Mouse (Mus musculus) bone marrow, adult 2 months (tissue): ENCODE data around the gene Tmem274. TPM values are rescaled to one million over a fixed set of nuclear protein-coding genes. Genes with fewer than 3 reads are reported as not detected.

Source experiments
- H3K27ac ChIP-seq: fragments of 200-500 bp; 2 replicates; pipeline ENCODE4 v1.5.1; 2012; ENCODE audit warnings: low read depth, mild to moderate bottlenecking, control low read depth, inconsistent platforms, low read length; ENCODE audit not compliant: control insufficient read depth, poor library complexity, insufficient read depth
- H3K4me1 ChIP-seq: fragments of 200-500 bp; 2 replicates; pipeline ENCODE4 v1.6.1; 2011; ENCODE audit warnings: low read length; ENCODE audit not compliant: control insufficient read depth, insufficient read depth
- H3K4me3 ChIP-seq: fragments of 200-500 bp; replicated peaks from 2 replicates; pipeline ENCODE3; 2011; ENCODE audit warnings: mild to moderate bottlenecking, low read depth, low read length, control low read depth; ENCODE audit not compliant: control insufficient read depth
- CTCF ChIP-seq: fragments of 200-500 bp; IDR thresholded peaks from 2 replicates; pipeline ENCODE4 v1.5.1; 2011; ENCODE audit warnings: low read length, control low read depth; ENCODE audit not compliant: control insufficient read depth, insufficient read depth
- POLR2A ChIP-seq: fragments of 200-500 bp; IDR thresholded peaks from 2 replicates; pipeline ENCODE4 v1.6.1; 2011; ENCODE audit warnings: low read depth, mild to moderate bottlenecking, control low read depth, low read length, borderline replicate concordance; ENCODE audit not compliant: control insufficient read depth
- WGBS: fragments of 180-500 bp; shearing (Covaris S2); methylation state at CpG from one replicate; pipeline ENCODE4 v1.1.7; 2018; 5-methylcytosine and 5-hydroxymethylcytosine counted together
- polyA plus RNA-seq: library from polyadenylated mRNA; stranded (reverse); fragments of >200 nt; gene quantifications from 2 replicates; pipeline ENCODE4 v1.2.4, GENCODE M21; 2011; ENCODE audit warnings: low replicate concordance; ENCODE audit not compliant: missing spikeins, insufficient read depth, insufficient read length

Gene Tmem274
- polyA plus RNA-seq, 1 experiment: not detected

DNA sequence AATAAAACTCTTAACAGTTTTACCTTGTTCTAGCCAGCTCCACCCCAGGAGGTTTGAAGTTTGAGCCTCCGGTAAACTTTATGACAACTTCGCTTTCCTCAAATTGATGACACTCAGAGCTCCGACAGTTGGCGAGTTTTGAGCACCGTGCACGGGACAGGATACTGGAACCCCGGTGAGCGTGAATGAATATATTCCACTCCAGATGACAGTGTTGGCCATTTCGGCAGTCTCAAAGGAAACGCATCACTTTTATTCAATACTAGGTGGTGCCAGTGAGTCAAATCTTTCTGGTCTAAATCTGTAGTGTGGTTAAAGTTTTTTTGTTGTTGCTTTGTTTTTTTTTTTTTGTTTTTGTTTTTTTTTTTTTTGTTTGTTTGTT is 8.6 kb downstream of the Tmem274 start:
- Histone ChIP-seq H3K27ac (no peak overlapping the region), H3K4me1 (no peaks in the 10 kb centered on the region), H3K4me3 (peak overlapping the region; percentile 80)
- WGBS: under 1% methylated on average over 10 of the region's 10 CpGs
- TF ChIP-seq CTCF (no peak), POLR2A (no peak)

DNA sequence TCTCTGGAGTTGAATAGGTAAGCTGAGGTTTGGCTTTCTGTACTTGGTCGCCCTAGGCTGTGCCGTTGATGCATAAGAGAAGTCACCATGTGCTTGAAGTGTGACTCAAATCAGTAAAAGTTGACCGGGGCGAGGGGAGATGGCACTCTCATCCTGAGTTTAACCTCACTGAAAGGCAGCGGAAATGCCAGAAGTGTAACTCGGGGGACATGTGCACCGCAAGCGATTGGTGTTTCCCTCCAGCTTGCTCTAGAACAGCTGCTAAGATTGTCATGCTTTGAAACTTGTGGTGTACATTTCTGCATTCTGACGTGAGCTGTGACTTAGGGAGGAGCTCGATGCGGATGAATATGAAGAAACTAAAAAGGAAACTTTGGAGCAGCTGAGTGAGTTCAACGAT is 10.6 kb downstream of the Tmem274 start:
- Histone ChIP-seq H3K4me1 (no peaks in the 10 kb centered on the region), H3K27ac (no peak overlapping the region), H3K4me3 (no peak overlapping the region)
- TF ChIP-seq POLR2A (no peak), CTCF (no peak)
- WGBS: 90% methylated on average over 12 of the region's 12 CpGs

DNA sequence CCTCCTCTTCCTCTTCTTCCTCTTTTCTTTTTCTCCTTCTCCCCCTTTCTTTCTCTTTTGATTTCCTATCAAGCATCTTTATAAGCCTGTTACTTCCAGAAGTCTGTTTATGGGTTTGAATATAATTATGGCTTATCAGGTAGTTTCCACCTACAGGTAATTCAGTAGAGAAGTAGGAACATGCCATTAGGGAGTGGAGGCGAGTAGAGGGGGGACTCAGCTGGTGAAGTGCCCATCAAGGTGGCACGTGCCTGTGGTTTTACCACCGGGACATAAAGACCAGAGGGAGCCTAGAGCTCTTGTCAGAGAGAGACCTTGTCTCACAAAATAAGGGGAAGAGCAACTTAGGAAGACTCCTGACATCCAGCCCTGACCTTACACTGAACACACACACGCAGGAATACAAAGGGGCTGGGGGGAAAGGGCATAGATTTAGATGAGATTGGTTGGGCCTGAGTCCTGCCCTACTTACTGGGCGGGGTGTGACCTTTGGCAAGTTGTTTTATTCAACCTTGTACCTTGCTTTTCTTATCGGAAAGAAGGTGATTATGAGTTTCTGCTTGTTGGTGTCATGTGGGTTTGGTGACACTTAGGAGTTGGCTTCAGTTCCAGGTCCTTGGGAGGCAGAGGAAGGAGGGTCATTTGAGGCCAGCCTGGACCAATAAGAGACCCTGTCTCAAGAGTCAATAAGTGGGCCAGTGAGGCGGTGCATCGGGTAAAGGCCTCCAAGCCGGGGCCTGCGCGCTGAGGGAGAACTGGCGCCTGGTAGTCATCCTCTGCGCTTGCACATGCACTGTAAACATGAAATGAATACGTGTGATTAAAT is 12.4 kb downstream of the Tmem274 start:
- Histone ChIP-seq H3K4me3 (no peak overlapping the region), H3K4me1 (no peaks in the 10 kb centered on the region), H3K27ac (no peak overlapping the region)
- no peak for TF ChIP-seq CTCF
- TF ChIP-seq POLR2A: no peak
- WGBS: 89% methylated on average over 14 of the region's 14 CpGs

DNA sequence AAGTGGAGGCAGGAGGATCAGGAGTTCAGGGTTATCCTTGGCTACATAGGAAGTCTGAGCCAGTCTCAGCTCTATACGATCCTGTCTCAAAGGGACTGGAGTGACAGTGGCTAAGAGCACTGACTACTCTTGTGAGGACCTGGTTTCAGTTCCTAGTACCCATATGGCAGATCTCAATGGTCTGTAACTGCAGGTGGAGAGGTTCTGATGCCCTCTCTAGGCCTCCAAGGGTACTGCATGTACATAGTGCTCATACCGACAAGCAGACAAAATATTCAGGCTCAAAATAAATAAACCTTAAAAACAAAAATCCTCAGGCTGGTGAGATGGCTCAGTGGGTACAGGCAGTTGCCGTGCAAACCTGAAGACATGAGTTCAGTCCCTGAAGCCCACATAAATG is 14.0 kb downstream of the Tmem274 start:
- WGBS: 90% methylated on average over 3 of the region's 3 CpGs
- Histone ChIP-seq H3K4me3 (no peak overlapping the region), H3K27ac (no peak overlapping the region), H3K4me1 (no peaks in the 10 kb centered on the region)
- TF ChIP-seq POLR2A: no peak
- TF ChIP-seq CTCF: peak; percentile 7; the same call in 1 of the 2 replicates

DNA sequence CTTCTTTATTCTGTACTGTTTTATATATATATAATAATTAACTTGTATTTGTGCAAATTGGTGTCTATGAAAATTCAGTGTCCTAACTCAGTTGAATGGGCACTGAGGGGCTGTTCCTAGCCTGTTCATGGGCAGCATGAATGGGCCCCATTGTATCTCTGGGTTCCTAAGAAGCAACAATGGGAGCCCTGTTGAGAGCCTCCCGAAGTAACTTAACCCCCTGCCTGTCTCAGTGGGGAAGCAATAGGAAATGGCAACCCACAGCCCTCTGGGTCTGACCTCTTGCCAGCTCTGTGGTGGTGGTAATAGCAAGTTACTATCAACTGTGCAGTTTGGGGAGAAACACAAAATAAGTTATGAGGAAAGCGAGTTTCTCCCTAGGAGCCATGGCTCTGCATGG is 19.4 kb downstream of the Tmem274 start:
- Histone ChIP-seq H3K4me3 (no peak overlapping the region), H3K27ac (no peak overlapping the region), H3K4me1 (no peaks in the 10 kb centered on the region)
- TF ChIP-seq CTCF (no peak), POLR2A (no peak)
- WGBS: 46% methylated on average over 2 of the region's 2 CpGs

DNA sequence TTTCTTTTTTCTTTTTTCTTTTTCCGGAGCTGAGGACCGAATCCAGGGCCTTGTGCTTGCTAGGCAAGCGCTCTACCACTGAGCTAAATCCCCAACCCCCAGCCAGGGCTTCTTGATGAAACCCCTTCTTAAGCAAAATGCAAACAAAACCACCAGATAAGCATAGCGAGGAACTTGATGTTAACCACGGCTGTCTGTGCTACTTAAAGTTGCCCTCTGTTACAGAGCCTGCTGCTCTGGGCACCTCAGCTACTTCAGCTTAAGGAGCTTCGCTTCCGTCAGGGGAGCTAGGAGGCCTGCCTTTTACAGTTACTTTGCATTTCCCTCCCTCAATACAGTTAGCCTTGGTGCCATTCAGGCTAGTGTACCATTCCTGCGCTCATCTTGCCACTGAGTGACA is 21.7 kb downstream of the Tmem274 start:
- WGBS: 73% methylated on average over 8 of the region's 8 CpGs

DNA sequence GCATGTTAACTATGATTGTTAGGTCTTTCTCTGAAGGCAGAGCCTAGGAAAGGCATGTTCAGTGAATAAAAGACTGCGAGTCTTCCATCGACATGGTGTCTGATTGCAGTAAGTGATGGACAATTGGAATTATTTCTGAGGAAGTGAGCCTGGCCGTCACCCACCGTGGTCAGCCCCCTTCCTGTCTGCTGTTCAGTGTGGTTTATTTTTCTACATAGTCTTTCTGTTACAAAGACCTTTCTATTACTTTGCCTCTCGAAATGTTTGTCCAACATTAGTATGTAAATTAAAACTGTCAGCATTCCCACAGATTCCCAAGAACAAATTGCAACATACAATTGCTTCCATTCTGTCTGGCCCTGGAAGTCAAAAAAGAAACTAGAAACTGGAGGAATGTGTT is 22.6 kb downstream of the Tmem274 start:
- H3K4me3 ChIP-seq: no peak overlapping the region
- no peak for TF ChIP-seq CTCF
- no peak for TF ChIP-seq POLR2A
- 24% methylated on average over 5 of the region's 5 CpGs for WGBS
- H3K27ac ChIP-seq: no peak overlapping the region
- H3K4me1 ChIP-seq: no peaks in the 10 kb centered on the region

More for the DNA sequence above, 21.7 kb downstream of the Tmem274 start:
- H3K4me3 ChIP-seq: no peak overlapping the region
- H3K4me1 ChIP-seq: no peaks in the 10 kb centered on the region
- no peak for TF ChIP-seq POLR2A
- TF ChIP-seq CTCF: no peak
- no peak overlapping the region for H3K27ac ChIP-seq

DNA sequence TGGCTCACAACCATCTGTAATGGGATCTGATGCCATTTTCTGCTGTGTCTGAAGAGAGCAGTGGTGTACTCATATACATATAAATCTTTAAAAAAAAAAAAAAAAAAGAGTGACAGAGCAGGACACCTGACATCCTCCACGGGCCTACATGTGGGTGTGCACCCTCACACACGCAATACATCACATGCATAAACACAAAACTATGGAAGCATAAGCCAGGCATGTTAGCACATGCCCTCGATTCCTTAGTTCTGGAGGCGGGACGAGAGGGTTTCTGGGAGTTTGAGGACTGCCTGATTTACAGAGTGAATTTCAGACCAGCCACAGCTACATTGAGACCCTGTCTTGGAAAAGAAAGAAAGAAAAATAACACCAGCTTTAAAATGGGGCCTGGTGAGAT is 27.2 kb downstream of the Tmem274 start:
- 76% methylated on average over 5 of the region's 5 CpGs for WGBS
- TF ChIP-seq CTCF (no peak), POLR2A (no peak)
- Histone ChIP-seq H3K4me3 (no peak overlapping the region), H3K4me1 (no peaks in the 10 kb centered on the region), H3K27ac (no peak overlapping the region)
